Mouse (Mus musculus) Patski (cell line): ENCODE measurements around the gene Car1. TPM values are rescaled to one million over a fixed set of nuclear protein-coding genes. Genes with fewer than 3 reads are reported as not detected.
"Not testable (repeated sequence)": the region's sequence is repeated elsewhere in the genome, so short reads cannot be mapped to it uniquely, and the experiment has no call there.

Experiments
- ATAC-seq: fragments of 100-300 bp; one replicate; pipeline ENCODE4 v1.8.0; 2021
- CTCF ChIA-PET: fragments of 350-600 bp; sonication (Branson Sonifier 250); formaldehyde crosslinking; loops from one replicate; lab custom pipeline; 2022; ENCODE audit warnings: inconsistent platforms; lab: Charles Lee
- POLR2A ChIA-PET: fragments of 350-600 bp; sonication (Branson Sonifier 250); formaldehyde crosslinking; loops from one replicate; lab custom pipeline; 2022; ENCODE audit warnings: antibody characterized with exemption, inconsistent platforms; lab: Charles Lee
- DNase-seq: peaks from one replicate; pipeline ENCODE4 v3.0.0-alpha.2; 2011; ENCODE audit warnings: low read depth, low spot score
- H3K27me3 ChIP-seq: fragments of 371-371 bp; one replicate; pipeline ENCODE4 v1.5.1; 2021
- CTCF ChIP-seq: fragments of 100-300 bp; IDR thresholded peaks from one replicate; pipeline ENCODE4 v1.5.1; 2021
- in situ Hi-C: fragments of 300-500 bp; cut with MboI; formaldehyde crosslinking; loops from 3 replicates; pipeline ENCODE4 v1.11.1; 2018; ENCODE audit warnings: low pct_unique_long_range_greater_than_20kb, mixed read lengths
- polyA plus RNA-seq: library from polyadenylated mRNA; unstranded; gene quantifications from one replicate; pipeline ENCODE4 v1.2.3, GENCODE M21; 2021

Gene Car1
- polyA plus RNA-seq, 1 experiment from 2014 or later: not detected

- in situ Hi-C loops: no loop called here
- ATAC-seq: no peak
Measured at GRCm38 (mm10) chr3:14819844-14820504, 11.8 kb upstream of the Car1 start.

GRCm38 (mm10) chr3:14815396-14815795, 7.2 kb upstream of the Car1 start:
- CTCF ChIA-PET: interaction anchor here (1.2 kb wide), 1 partner anchor 18 kb away, joined by 3 read pairs; no protein-coding TSS in a partner anchor
- in situ Hi-C loops, POLR2A ChIA-PET: not testable (repeated sequence)

More at GRCm38 (mm10) chr3:14819844-14820504, 11.8 kb upstream of the Car1 start:
- ChIA-PET CTCF (interaction anchor here (1.2 kb wide), 1 partner anchor 425 kb away, joined by 3 read pairs; no protein-coding TSS in a partner anchor), POLR2A (interaction anchor here (0.7 kb wide), 1 partner anchor 157 kb away, joined by 3 read pairs; no protein-coding TSS in a partner anchor)
- no peaks in the 10 kb centered on the region for H3K27me3 ChIP-seq
- DNase-seq: no peak
- no peak for TF ChIP-seq CTCF

GRCm38 (mm10) chr3:14806702-14807101, 1.5 kb downstream of the Car1 start:
- in situ Hi-C loops: no loop called here
- DNase-seq: no peak
- CTCF ChIA-PET: no interaction called here
- peaks cover 29% of the 10 kb centered on the region for H3K27me3 ChIP-seq
- TF ChIP-seq CTCF: no peak
- ATAC-seq: no peak
- POLR2A ChIA-PET: no interaction called here

More at GRCm38 (mm10) chr3:14815396-14815795, 7.2 kb upstream of the Car1 start:
- ATAC-seq, H3K27me3 ChIP-seq, DNase-seq: not testable (repeated sequence)

- in situ Hi-C loops: no loop called here
- CTCF ChIA-PET: no interaction called here
Measured at GRCm38 (mm10) chr3:14805962-14806361, 2.2 kb downstream of the Car1 start.

GRCm38 (mm10) chr3:14804906-14805305, 3.3 kb downstream of the Car1 start:
- ATAC-seq: no peak
- peaks cover 32% of the 10 kb centered on the region for H3K27me3 ChIP-seq
- ChIA-PET CTCF (no interaction called here), POLR2A (no interaction called here)
- in situ Hi-C loops: no loop called here
- no peak for DNase-seq
- no peak for TF ChIP-seq CTCF

More at GRCm38 (mm10) chr3:14805962-14806361, 2.2 kb downstream of the Car1 start:
- TF ChIP-seq CTCF: no peak
- H3K27me3 ChIP-seq: peaks cover 29% of the 10 kb centered on the region
- DNase-seq (no peak), ATAC-seq (no peak)
- POLR2A ChIA-PET: interaction anchor here (0.7 kb wide), 1 partner anchor 356 kb away, joined by 3 read pairs; no protein-coding TSS in a partner anchor

GRCm38 (mm10) chr3:14797069-14797468, 11.1 kb downstream of the Car1 start:
- no peak for DNase-seq
- POLR2A ChIA-PET: no interaction called here
- H3K27me3 ChIP-seq: peaks cover 39% of the 10 kb centered on the region
- in situ Hi-C loops: no loop called here
- no peak for TF ChIP-seq CTCF
- CTCF ChIA-PET: interaction anchor here (0.8 to 1.0 kb wide), 2 partner anchors 11 to 388 kb away, joined by 3 read pairs; no protein-coding TSS in a partner anchor
- ATAC-seq: no peak

GRCm38 (mm10) chr3:14795292-14796020, 12.7 kb downstream of the Car1 start:
- ChIA-PET CTCF (no interaction called here), POLR2A (no interaction called here)
- TF ChIP-seq CTCF: no peak
- ATAC-seq: no peak
- in situ Hi-C loops: no loop called here
- no peak for DNase-seq
- H3K27me3 ChIP-seq: peaks cover 40% of the 10 kb centered on the region

- peaks cover 35% of the 10 kb centered on the region for H3K27me3 ChIP-seq
- ChIA-PET POLR2A (no interaction called here), CTCF (no interaction called here)
- DNase-seq: no peak
- in situ Hi-C loops: no loop called here
- no peak for TF ChIP-seq CTCF
- no peak for ATAC-seq
Measured at GRCm38 (mm10) chr3:14792032-14792431, 16.1 kb downstream of the Car1 start.

GRCm38 (mm10) chr3:14787607-14788006, 20.6 kb downstream of the Car1 start:
- POLR2A ChIA-PET: no interaction called here
- no peak for DNase-seq
- ATAC-seq: no peak
- TF ChIP-seq CTCF: no peak
- in situ Hi-C loops: no loop called here
- H3K27me3 ChIP-seq: peaks cover 6% of the 10 kb centered on the region
- CTCF ChIA-PET: interaction anchor here (1.0 kb wide), 1 partner anchor 407 kb away, joined by 3 read pairs; no protein-coding TSS in a partner anchor

GRCm38 (mm10) chr3:14787136-14787535, 21.0 kb downstream of the Car1 start:
- ChIA-PET CTCF (no interaction called here), POLR2A (no interaction called here)
- ATAC-seq (no peak), DNase-seq (no peak)
- peaks cover 4% of the 10 kb centered on the region for H3K27me3 ChIP-seq
- in situ Hi-C loops: no loop called here
- no peak for TF ChIP-seq CTCF
